Mouse (Mus musculus): Measurements from ENCODE around the gene Pptc7.

GRCm38 (mm10) chr5:122263933-122264905 is 19.9 kb upstream of the Pptc7 start, which contains the start of gene Tctn1:
- no peak for TF ChIP-seq CTCF (IDR thresholded peaks at IDR 0.05; ENCODE audit: low read depth, low read length)
- no peak for TF ChIP-seq POLR2A (IDR thresholded peaks at IDR 0.05; ENCODE audit: borderline replicate concordance, low read depth, low read length)

Data from bone marrow macrophage, adult 2 months (primary cell).